In the genomic region with DNA sequence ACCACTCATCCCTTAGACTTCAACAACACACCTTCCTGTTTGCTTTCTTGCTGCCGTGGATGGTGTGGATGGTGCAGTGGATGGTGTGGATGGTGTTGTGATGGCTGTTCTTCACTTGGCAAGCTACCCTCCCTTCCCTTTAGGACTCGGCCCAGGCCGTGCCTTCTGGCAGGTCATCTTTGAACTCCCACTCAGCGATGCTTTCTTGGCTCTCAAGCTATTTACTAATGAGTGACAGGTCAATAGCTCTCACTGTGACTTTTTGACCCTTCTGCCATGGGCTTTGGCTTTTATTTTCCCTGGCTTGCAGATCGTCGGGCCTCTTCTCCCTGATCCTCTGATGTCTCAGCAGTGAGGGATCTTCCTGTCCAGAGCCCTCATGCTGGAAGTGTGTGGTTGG, we compare ENCODE assay signal across 22 mouse cellular contexts. TPM values are rescaled to one million over a fixed set of nuclear protein-coding genes. Genes with fewer than 3 reads are reported as not detected.
DNase-seq lines count a peak whose midpoint lies in the region; ATAC-seq and TF ChIP-seq lines count a peak whose summit lies in the region.
"Had no signal": no experiment of that assay in that cellular context is flagged by ENCODE, and none has a peak within 500 bp of the region (broad histone marks: within the 10 kb centered on the region; RNA-seq: fewer than 3 reads in every experiment).

No protein-coding gene starts in this region.

- no peak overlapping the region for H3K4me2 ChIP-seq in kidney, embryonic 15.5 days
- no peak overlapping the region for H3K4me2 ChIP-seq in midbrain, embryonic 14.5 days (ENCODE audit: low read length)
- H3K4me2 ChIP-seq in forebrain, postnatal 0 days (ENCODE audit: low read depth), result no peak overlapping the region
- H3K4me2 ChIP-seq: embryonic facial prominence, embryonic 15.5 days; hindbrain, embryonic 13.5 days had no signal

- TF ChIP-seq CTCF in forebrain, postnatal 0 days (IDR thresholded peaks at IDR 0.05; ENCODE audit: low read depth), result no peak

- ATAC-seq in kidney, embryonic 15.5 days (replicated peaks; ENCODE audit: low FRiP score), result 0 out of 2 replicates have a peak, but pooled peaks have one; percentile 52
- no peak for ATAC-seq in midbrain, embryonic 14.5 days (ENCODE audit: low FRiP score, low TSS enrichment)
- ATAC-seq in forebrain, postnatal 0 days, result no peak
- ATAC-seq: forebrain, embryonic 14.5 days had no signal

- no peak for DNase-seq in kidney, postnatal 4 days
- DNase-seq in midbrain, embryonic 10.5 days (ENCODE audit: low spot score), result peak; percentile 52
- DNase-seq in midbrain, embryonic 14.5 days, result no peak
- peak; percentile 31 for DNase-seq in embryo, embryonic 11 days
- no peak for DNase-seq in forebrain, postnatal 0 days
- DNase-seq: adrenal gland, adult 2 months; adrenal gland, postnatal 25 days; cerebellum, adult 18-20 months; cerebellum, adult 9-11 months; gastrocnemius, postnatal 36 days; heart, adult 11 months; heart, postnatal 10 days; heart, postnatal 4 days had no signal

- 10% methylated on average over 6 of the region's 6 CpGs for WGBS in kidney, embryonic 15.5 days
- 21% methylated on average over 6 of the region's 6 CpGs for WGBS in midbrain, embryonic 10.5 days
- WGBS in midbrain, embryonic 14.5 days, result 9% methylated on average over 6 of the region's 6 CpGs
- WGBS in forebrain, postnatal 0 days, result 34% methylated on average over 6 of the region's 6 CpGs

- no peak overlapping the region for H3K4me3 ChIP-seq in kidney, embryonic 15.5 days (replicated peaks)
- no peak overlapping the region for H3K4me3 ChIP-seq in midbrain, embryonic 10.5 days
- H3K4me3 ChIP-seq in midbrain, embryonic 14.5 days (replicated peaks; ENCODE audit: low read depth, low read length), result no peak overlapping the region
- no peak overlapping the region for H3K4me3 ChIP-seq in forebrain, postnatal 0 days (ENCODE audit: low read depth, low read length)
- H3K4me3 ChIP-seq: embryonic facial prominence, embryonic 15.5 days; erythroblast, embryonic 14.5 days; forebrain, embryonic 10.5 days; heart, embryonic 10.5 days; hindbrain, embryonic 13.5 days had no signal

- no peaks in the 10 kb centered on the region for H3K4me1 ChIP-seq in kidney, embryonic 15.5 days
- H3K4me1 ChIP-seq in midbrain, embryonic 10.5 days, result peaks cover 19% of the 10 kb centered on the region
- no peaks in the 10 kb centered on the region for H3K4me1 ChIP-seq in midbrain, embryonic 14.5 days (ENCODE audit: control insufficient read depth, insufficient read depth, low read length)
- no peaks in the 10 kb centered on the region for H3K4me1 ChIP-seq in forebrain, postnatal 0 days (ENCODE audit: insufficient read depth)
- H3K4me1 ChIP-seq: embryonic facial prominence, embryonic 15.5 days; hindbrain, embryonic 13.5 days had no signal

- no peaks in the 10 kb centered on the region for H3K36me3 ChIP-seq in kidney, embryonic 15.5 days
- no peaks in the 10 kb centered on the region for H3K36me3 ChIP-seq in midbrain, embryonic 10.5 days
- no peaks in the 10 kb centered on the region for H3K36me3 ChIP-seq in midbrain, embryonic 14.5 days (ENCODE audit: control insufficient read depth, insufficient read depth, low read length)
- no peaks in the 10 kb centered on the region for H3K36me3 ChIP-seq in forebrain, postnatal 0 days (ENCODE audit: insufficient read depth)
- H3K36me3 ChIP-seq: embryonic facial prominence, embryonic 15.5 days; forebrain, embryonic 10.5 days; heart, embryonic 10.5 days; hindbrain, embryonic 13.5 days had no signal

- H3K9me3 ChIP-seq in kidney, embryonic 15.5 days (replicated peaks), result no peaks in the 10 kb centered on the region
- H3K9me3 ChIP-seq in midbrain, embryonic 10.5 days (replicated peaks), result peaks cover under 1% of the 10 kb centered on the region; the same call in 1 of the 2 replicates
- no peaks in the 10 kb centered on the region for H3K9me3 ChIP-seq in midbrain, embryonic 14.5 days (ENCODE audit: control insufficient read depth, low read length)
- no peaks in the 10 kb centered on the region for H3K9me3 ChIP-seq in forebrain, postnatal 0 days (ENCODE audit: low read length)
- H3K9me3 ChIP-seq: embryonic facial prominence, embryonic 15.5 days; heart, embryonic 10.5 days; hindbrain, embryonic 13.5 days had no signal

- no peaks in the 10 kb centered on the region for H3K27me3 ChIP-seq in kidney, embryonic 15.5 days
- H3K27me3 ChIP-seq in midbrain, embryonic 10.5 days (ENCODE audit: low read depth, poor library complexity, severe bottlenecking), result no peaks in the 10 kb centered on the region
- no peaks in the 10 kb centered on the region for H3K27me3 ChIP-seq in midbrain, embryonic 14.5 days (ENCODE audit: control insufficient read depth, insufficient read depth, low read length)
- no peaks in the 10 kb centered on the region for H3K27me3 ChIP-seq in forebrain, postnatal 0 days (ENCODE audit: insufficient read depth, low read length)
- H3K27me3 ChIP-seq: embryonic facial prominence, embryonic 15.5 days; hindbrain, embryonic 13.5 days had no signal

- H3K9ac ChIP-seq in kidney, embryonic 15.5 days, result no peak overlapping the region
- no peak overlapping the region for H3K9ac ChIP-seq in midbrain, embryonic 14.5 days (replicated peaks; ENCODE audit: low read length)
- H3K9ac ChIP-seq in forebrain, postnatal 0 days, result no peak overlapping the region
- H3K9ac ChIP-seq: embryonic facial prominence, embryonic 15.5 days; hindbrain, embryonic 13.5 days had no signal

- H3K27ac ChIP-seq in kidney, embryonic 15.5 days, result no peak overlapping the region
- no peak overlapping the region for H3K27ac ChIP-seq in midbrain, embryonic 10.5 days (replicated peaks)
- H3K27ac ChIP-seq in midbrain, embryonic 14.5 days (replicated peaks; ENCODE audit: low read depth, low read length), result no peak overlapping the region
- no peak overlapping the region for H3K27ac ChIP-seq in forebrain, postnatal 0 days (ENCODE audit: low read depth, low read length)
- H3K27ac ChIP-seq: embryonic facial prominence, embryonic 15.5 days; forebrain, embryonic 10.5 days; heart, embryonic 10.5 days; hindbrain, embryonic 13.5 days had no signal

RNA-seq across cellular contexts. Expression of a gene that starts 8.6 kb away (rescaled TPM):
- polyA plus RNA-seq in kidney, embryonic 15.5 days (2015; fragmentation: Nextera tagmentation; extraction: Ambion mirVana), result 0.75 and 0.90 TPM in 2 replicates
- polyA plus RNA-seq in midbrain, embryonic 10.5 days (2016; fragmentation: Nextera tagmentation; extraction: Ambion mirVana), result 0.21 and 0.36 TPM in 2 replicates
- 0.27 and 1.0 TPM in 2 replicates for polyA plus RNA-seq in midbrain, embryonic 14.5 days (2014; fragmentation: Nextera tagmentation; extraction: Ambion mirVana)
- total RNA-seq in forebrain, postnatal 0 days (2014; rRNA removed), result 0.29 TPM in 1 of 2 replicates, not detected in the other
- 0.69 and 0.84 TPM in 2 replicates for polyA plus RNA-seq in forebrain, postnatal 0 days (2015; fragmentation: Nextera tagmentation; extraction: Ambion mirVana)
- total RNA-seq: gastrocnemius, adult 8-10 months; gastrocnemius, postnatal 36 days had no signal
- polyA plus RNA-seq: erythroblast, embryonic 14.5 days had no signal

RNA-seq across cellular contexts. Expression of a gene that starts 40.1 kb away (rescaled TPM):
- polyA plus RNA-seq in kidney, embryonic 15.5 days (2015; fragmentation: Nextera tagmentation; extraction: Ambion mirVana), result 0.39 and 0.74 TPM in 2 replicates
- polyA plus RNA-seq in midbrain, embryonic 10.5 days (2016; fragmentation: Nextera tagmentation; extraction: Ambion mirVana), result 0.10 and 0.17 TPM in 2 replicates
- polyA plus RNA-seq in midbrain, embryonic 14.5 days (2014; fragmentation: Nextera tagmentation; extraction: Ambion mirVana), result 0.18 and 0.62 TPM in 2 replicates
- 0.76 and 1.9 TPM in 2 replicates for total RNA-seq in forebrain, postnatal 0 days (2014; rRNA removed)
- 0.42 and 0.79 TPM in 2 replicates for polyA plus RNA-seq in forebrain, postnatal 0 days (2015; fragmentation: Nextera tagmentation; extraction: Ambion mirVana)
- total RNA-seq: common myeloid progenitor, adult 5-6 weeks had no signal
- polyA plus RNA-seq: erythroblast, embryonic 14.5 days had no signal

Comparison
In these comparisons a context has a peak if more than half of its experiments do, and no peak if none do; other contexts are left out.
1. DNase-seq: peak in midbrain, embryonic 10.5 days (single experiment) and embryo, embryonic 11 days (single experiment); none in kidney, postnatal 4 days (0 of 2), midbrain, embryonic 14.5 days (single experiment) and forebrain, postnatal 0 days (single experiment).